In the genomic region with DNA sequence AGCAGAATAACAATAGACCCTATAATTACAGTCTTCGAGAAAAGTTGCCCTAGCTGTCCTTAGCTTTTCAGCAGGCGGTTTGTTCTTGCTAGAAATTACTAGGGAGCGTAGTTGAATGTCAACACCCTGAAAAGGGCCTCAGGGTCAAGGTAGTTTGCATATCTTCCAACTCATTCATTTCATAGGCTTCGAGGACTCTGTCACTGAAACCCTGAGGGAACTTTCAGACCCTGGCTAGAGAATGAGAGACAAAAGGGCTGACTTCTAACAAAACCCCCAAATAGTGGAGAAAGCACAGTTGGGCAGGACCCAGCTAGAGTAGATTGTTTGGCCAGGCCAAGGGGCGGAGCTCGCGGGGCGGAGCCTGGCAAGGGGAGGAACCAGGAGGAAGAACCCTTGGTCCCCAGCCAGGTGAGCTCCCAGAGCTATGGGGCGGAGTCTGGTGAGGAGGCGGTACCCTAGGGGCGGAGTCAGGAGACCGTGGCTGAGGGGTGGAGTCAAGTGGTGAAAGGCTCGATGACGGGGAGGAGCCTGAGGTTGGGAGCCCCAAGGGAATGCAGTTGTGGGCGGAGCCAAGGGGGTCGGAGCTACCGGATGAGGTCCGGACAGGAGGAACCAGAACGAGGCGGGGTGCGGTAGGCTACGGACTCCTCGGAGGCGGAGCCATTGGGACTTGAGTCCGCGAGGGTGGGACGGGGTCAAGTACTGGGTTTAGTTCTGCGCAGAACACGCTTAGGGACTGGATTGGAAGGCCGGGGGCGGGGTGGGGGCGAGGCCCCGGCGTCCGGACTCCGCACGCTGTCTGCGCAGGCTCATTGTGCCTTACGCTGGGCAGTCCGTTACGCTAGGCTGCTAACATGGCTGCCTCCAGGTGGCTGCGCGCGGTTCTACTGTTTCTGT, we compare ENCODE assay signal across 7 mouse cellular contexts. TPM values are rescaled to one million over a fixed set of nuclear protein-coding genes. Genes with fewer than 3 reads are reported as not detected.
DNase-seq lines count a peak whose midpoint lies in the region; ATAC-seq lines count a peak whose summit lies in the region.

No protein-coding gene starts in this region.

- H3K9me3 ChIP-seq in intestine, embryonic 16.5 days (ENCODE audit: control insufficient read depth, low read length) = no peaks in the 10 kb centered on the region
- H3K9me3 ChIP-seq in midbrain, embryonic 11.5 days (ENCODE audit: control insufficient read depth, low read length) = no peaks in the 10 kb centered on the region

- peaks cover 21% of the 10 kb centered on the region for H3K4me1 ChIP-seq in intestine, embryonic 16.5 days (ENCODE audit: control insufficient read depth, insufficient read depth, low read length)
- H3K4me1 ChIP-seq in midbrain, embryonic 11.5 days (ENCODE audit: control insufficient read depth, insufficient read depth, low read length) = peaks cover 12% of the 10 kb centered on the region

- no peaks in the 10 kb centered on the region for H3K27me3 ChIP-seq in intestine, embryonic 16.5 days (replicated peaks; ENCODE audit: control insufficient read depth, insufficient read depth, low read length)
- no peaks in the 10 kb centered on the region for H3K27me3 ChIP-seq in midbrain, embryonic 11.5 days (ENCODE audit: control insufficient read depth, insufficient read depth, low read length)

- DNase-seq in adrenal gland, adult 8-10 months = peak; percentile 100
- DNase-seq in embryo, embryonic 9.5 days (ENCODE audit: extremely low spot score) = peak; percentile 100
- peak; percentile 98 for DNase-seq in gastrocnemius, postnatal 4 days (ENCODE audit: low spot score in 2 of 2)
- peak; percentile 96 to 97 for DNase-seq in left cerebral cortex, postnatal 36 days (ENCODE audit: low spot score in 2 of 2)
- DNase-seq in midbrain, embryonic 11.5 days (ENCODE audit: low spot score, missing footprints) = peak; percentile 100
- peak; percentile 100 for DNase-seq in skeletal muscle tissue, adult 2 months (ENCODE audit: low read depth, low spot score)

- H3K4me3 ChIP-seq in intestine, embryonic 16.5 days (ENCODE audit: low read length) = peak overlapping the region; percentile 66
- peak overlapping the region; percentile 58 for H3K4me3 ChIP-seq in midbrain, embryonic 11.5 days (ENCODE audit: low read depth, low read length)

- ATAC-seq in intestine, embryonic 16.5 days = peak; percentile 99
- ATAC-seq in midbrain, embryonic 11.5 days (ENCODE audit: low FRiP score) = peak; percentile 97

- peak overlapping the region; percentile 68 for H3K27ac ChIP-seq in intestine, embryonic 16.5 days (ENCODE audit: low read length)
- H3K27ac ChIP-seq in midbrain, embryonic 11.5 days (ENCODE audit: low read depth, low read length) = peak overlapping the region; percentile 22

- H3K9ac ChIP-seq in intestine, embryonic 16.5 days (ENCODE audit: low read depth, low read length) = peak overlapping the region; percentile 80
- H3K9ac ChIP-seq in midbrain, embryonic 11.5 days (ENCODE audit: low read length) = peak overlapping the region; percentile 85

- H3K4me2 ChIP-seq in intestine, embryonic 16.5 days (ENCODE audit: low read depth, low read length) = peak overlapping the region; percentile 55
- H3K4me2 ChIP-seq in midbrain, embryonic 11.5 days = peak overlapping the region; percentile 52

- 2% methylated on average over 44 of the region's 44 CpGs for WGBS in intestine, embryonic 16.5 days
- WGBS in midbrain, embryonic 11.5 days = 4% methylated on average over 44 of the region's 44 CpGs

- no peaks in the 10 kb centered on the region for H3K36me3 ChIP-seq in intestine, embryonic 16.5 days (ENCODE audit: control insufficient read depth, insufficient read depth, low read length)
- no peaks in the 10 kb centered on the region for H3K36me3 ChIP-seq in midbrain, embryonic 11.5 days (ENCODE audit: control insufficient read depth, insufficient read depth, low read length)

- intact Hi-C loops in left cerebral cortex, postnatal 36 days (cut with DNase I) = no loop called here

RNA-seq across cellular contexts. Expression of gene Mesd, which starts 7.4 kb away (rescaled TPM):
- total RNA-seq in adrenal gland, adult 8-10 months (2022) = 100 to 1,000 TPM; 109 to 131 (median 117) TPM
- total RNA-seq in gastrocnemius, postnatal 4 days (2021) = 10 to 100 TPM; 58.3 to 60.0 TPM
- polyA plus RNA-seq in intestine, embryonic 16.5 days (2015; fragmentation: Nextera tagmentation; extraction: Ambion mirVana) = 73.1 and 83.0 TPM in 2 replicates
- 10 to 100 TPM; 55.9 to 60.9 TPM for total RNA-seq in left cerebral cortex, postnatal 36 days (2021)
- 80.3 and 84.4 TPM in 2 replicates for polyA plus RNA-seq in midbrain, embryonic 11.5 days (2014; fragmentation: Nextera tagmentation; extraction: Ambion mirVana)

RNA-seq across cellular contexts. Expression of gene Tlnrd1, which starts 7.6 kb away (rescaled TPM):
- 10 to 100 TPM; 14.9 to 17.2 (median 15.9) TPM for total RNA-seq in adrenal gland, adult 8-10 months (2022)
- total RNA-seq in gastrocnemius, postnatal 4 days (2021) = 10 to 100 TPM; 16.3 to 17.4 TPM
- polyA plus RNA-seq in intestine, embryonic 16.5 days (2015; fragmentation: Nextera tagmentation; extraction: Ambion mirVana) = 5.8 and 7.0 TPM in 2 replicates
- total RNA-seq in left cerebral cortex, postnatal 36 days (2021) = 10 to 100 TPM; 21.5 to 27.9 TPM
- 13.1 and 16.8 TPM in 2 replicates for polyA plus RNA-seq in midbrain, embryonic 11.5 days (2014; fragmentation: Nextera tagmentation; extraction: Ambion mirVana)

Comparison
In these comparisons a context has a peak if more than half of its experiments do, and no peak if none do; other contexts are left out.
1. Peak in every context shown above with its lines: DNase-seq, ATAC-seq, H3K4me3 ChIP-seq and H3K27ac ChIP-seq.